18 mouse cellular contexts compared by ENCODE assay signal in genomic region chr8:3420105-3420706, GRCm38 (mm10). TPM values are rescaled to one million over a fixed set of nuclear protein-coding genes. Genes with fewer than 3 reads are reported as not detected.
DNase-seq lines count a peak whose midpoint lies in the region; ATAC-seq and TF ChIP-seq lines count a peak whose summit lies in the region.
"Had no signal": no experiment of that assay in that cellular context is flagged by ENCODE, and none has a peak within 500 bp of the region (broad histone marks: within the 10 kb centered on the region; RNA-seq: fewer than 3 reads in every experiment).

No protein-coding gene starts in this region.

- no peak for TF ChIP-seq POLR2A in thymus, adult 2 months (IDR thresholded peaks at IDR 0.05; ENCODE audit: control insufficient read depth, extremely low read depth, insufficient read depth, low read length, poor library complexity)

- DNase-seq in embryo, embryonic 10 days (ENCODE audit: low spot score) = peak; percentile 23
- DNase-seq in embryo, embryonic 10.5 days (ENCODE audit: low spot score) = no peak
- peak; percentile 16 for DNase-seq in heart, postnatal 0 days (ENCODE audit: low spot score)
- no peak for DNase-seq in heart, postnatal 4 days
- DNase-seq in ovary, adult 18-20 months (ENCODE audit: low spot score) = peak; percentile 24
- no peak for DNase-seq in ovary, postnatal 10 days (ENCODE audit: low spot score)
- no peak for DNase-seq in thymus, adult 2 months
- DNase-seq: gastrocnemius, postnatal 10 days; layer of hippocampus, postnatal 36 days; lung, postnatal 14 days; right cerebral cortex, postnatal 14 days had no signal

- no peak for TF ChIP-seq EP300 in heart, postnatal 0 days (IDR thresholded peaks at IDR 0.05; ENCODE audit: low read depth)

- 56% methylated on average over 10 of the region's 10 CpGs for WGBS in heart, postnatal 0 days
- WGBS in neural tube, embryonic 15.5 days = 66% methylated on average over 10 of the region's 10 CpGs
- WGBS in thymus, adult 2 months = 92% methylated on average over 10 of the region's 10 CpGs

- H3K4me3 ChIP-seq in heart, postnatal 0 days (ENCODE audit: low read depth, low read length) = no peak overlapping the region
- H3K4me3 ChIP-seq in neural tube, embryonic 15.5 days (replicated peaks) = no peak overlapping the region
- H3K4me3 ChIP-seq in thymus, adult 2 months (ENCODE audit: control insufficient read depth, insufficient read depth, low read length) = no peak overlapping the region
- H3K4me3 ChIP-seq: heart, embryonic 12.5 days had no signal

- peak overlapping the region; percentile 26 for H3K27ac ChIP-seq in heart, postnatal 0 days (ENCODE audit: low read depth)
- H3K27ac ChIP-seq in neural tube, embryonic 15.5 days (replicated peaks) = no peak overlapping the region
- H3K27ac ChIP-seq in thymus, adult 2 months (ENCODE audit: control insufficient read depth, insufficient read depth, low read length) = no peak overlapping the region

- H3K4me2 ChIP-seq in heart, postnatal 0 days (ENCODE audit: low read depth, low read length) = no peak overlapping the region
- H3K4me2 ChIP-seq in neural tube, embryonic 15.5 days = no peak overlapping the region
- H3K4me2 ChIP-seq: heart, embryonic 12.5 days had no signal

- H3K4me1 ChIP-seq in heart, postnatal 0 days (ENCODE audit: control insufficient read depth, insufficient read depth) = peaks cover 38% of the 10 kb centered on the region
- H3K4me1 ChIP-seq in neural tube, embryonic 15.5 days = peaks cover 26% of the 10 kb centered on the region
- H3K4me1 ChIP-seq in thymus, adult 2 months (replicated peaks; ENCODE audit: control insufficient read depth, insufficient read depth, low read length) = no peaks in the 10 kb centered on the region

- no peaks in the 10 kb centered on the region for H3K36me3 ChIP-seq in heart, postnatal 0 days (replicated peaks; ENCODE audit: control insufficient read depth, insufficient read depth, low read length)
- H3K36me3 ChIP-seq in neural tube, embryonic 15.5 days = no peaks in the 10 kb centered on the region
- H3K36me3 ChIP-seq in thymus, adult 2 months (ENCODE audit: control insufficient read depth, insufficient read depth, low read length) = peaks cover 50% of the 10 kb centered on the region; the same call in 1 of the 2 replicates
- H3K36me3 ChIP-seq: heart, embryonic 12.5 days had no signal

- no peaks in the 10 kb centered on the region for H3K9me3 ChIP-seq in heart, postnatal 0 days (replicated peaks; ENCODE audit: control insufficient read depth, low read length)
- no peaks in the 10 kb centered on the region for H3K9me3 ChIP-seq in neural tube, embryonic 15.5 days (replicated peaks)
- H3K9me3 ChIP-seq: heart, embryonic 12.5 days had no signal

- H3K27me3 ChIP-seq in heart, postnatal 0 days (ENCODE audit: control insufficient read depth, insufficient read depth, low read length) = no peaks in the 10 kb centered on the region
- no peaks in the 10 kb centered on the region for H3K27me3 ChIP-seq in neural tube, embryonic 15.5 days (replicated peaks)
- H3K27me3 ChIP-seq in thymus, adult 2 months (ENCODE audit: control insufficient read depth, insufficient read depth, low read length) = no peaks in the 10 kb centered on the region
- H3K27me3 ChIP-seq: CH12.LX; heart, embryonic 12.5 days had no signal

- peak; percentile 47 for ATAC-seq in heart, postnatal 0 days (ENCODE audit: insufficient read depth, low read depth)
- 0 out of 2 replicates have a peak, but pooled peaks have one; percentile 33 for ATAC-seq in neural tube, embryonic 15.5 days (ENCODE audit: low FRiP score)
- ATAC-seq: forebrain, embryonic 16.5 days; hindbrain, embryonic 16.5 days had no signal

- H3K9ac ChIP-seq in heart, postnatal 0 days (replicated peaks; ENCODE audit: low read depth, low read length) = no peak overlapping the region
- no peak overlapping the region for H3K9ac ChIP-seq in neural tube, embryonic 15.5 days (replicated peaks)
- H3K9ac ChIP-seq: heart, embryonic 12.5 days had no signal

- TF ChIP-seq CTCF in heart, postnatal 0 days (IDR thresholded peaks at IDR 0.05; ENCODE audit: low read depth) = no peak
- TF ChIP-seq CTCF in thymus, adult 2 months (IDR thresholded peaks at IDR 0.05; ENCODE audit: borderline replicate concordance, control insufficient read depth, extremely low read depth, insufficient read depth, low read length, poor library complexity) = no peak

RNA-seq across cellular contexts. Expression of gene Arhgef18, which starts 27.4 kb away (rescaled TPM):
- 12.6 and 28.8 TPM in 2 replicates for total RNA-seq in heart, postnatal 0 days (2014; rRNA removed; ENCODE audit: low replicate concordance)
- 2.8 and 3.4 TPM in 2 replicates for polyA plus RNA-seq in heart, postnatal 0 days (2015; fragmentation: Nextera tagmentation; extraction: Ambion mirVana)
- total RNA-seq in heart, postnatal 4 days (2021) = 10 to 100 TPM; 17.3 to 19.8 TPM
- polyA plus RNA-seq in neural tube, embryonic 15.5 days (2015; fragmentation: Nextera tagmentation; extraction: Ambion mirVana) = 8.1 and 9.5 TPM in 2 replicates
- 120 and 122 TPM in 2 replicates for polyA plus RNA-seq in thymus, adult 2 months (2012; rRNA removed)

RNA-seq across cellular contexts. Expression of gene Pex11g, which starts 47.3 kb away (rescaled TPM):
- 8.9 and 14.1 TPM in 2 replicates for total RNA-seq in heart, postnatal 0 days (2014; rRNA removed; ENCODE audit: low replicate concordance)
- polyA plus RNA-seq in heart, postnatal 0 days (2015; fragmentation: Nextera tagmentation; extraction: Ambion mirVana) = 6.8 and 7.3 TPM in 2 replicates
- total RNA-seq in heart, postnatal 4 days (2021) = 1 to 10 TPM; 4.1 to 4.5 TPM
- polyA plus RNA-seq in neural tube, embryonic 15.5 days (2015; fragmentation: Nextera tagmentation; extraction: Ambion mirVana) = 4.0 and 5.7 TPM in 2 replicates
- 3.1 TPM in 2 replicates for polyA plus RNA-seq in thymus, adult 2 months (2012; rRNA removed)

RNA-seq across cellular contexts. Expression of gene Tex45, which starts 50.5 kb away (rescaled TPM):
- not detected in 2 replicates for total RNA-seq in heart, postnatal 0 days (2014; rRNA removed; ENCODE audit: low replicate concordance)
- not detected in 2 replicates for polyA plus RNA-seq in heart, postnatal 0 days (2015; fragmentation: Nextera tagmentation; extraction: Ambion mirVana)
- total RNA-seq in heart, postnatal 4 days (2021) = under 1 TPM in 1 of 2 experiments, not detected in 1; 0.32 TPM
- polyA plus RNA-seq in neural tube, embryonic 15.5 days (2015; fragmentation: Nextera tagmentation; extraction: Ambion mirVana) = 0.50 and 0.61 TPM in 2 replicates
- 0.20 TPM in 1 of 2 replicates, not detected in the other for polyA plus RNA-seq in thymus, adult 2 months (2012; rRNA removed)
- total RNA-seq: CH12.LX; megakaryocyte-erythroid progenitor cell, adult 5-6 weeks had no signal
- polyA plus RNA-seq: heart, embryonic 12.5 days; liver, embryonic 16.5 days had no signal

Comparison
In these comparisons a context has a peak if more than half of its experiments do, and no peak if none do; other contexts are left out.
1. DNase-seq: peak in embryo, embryonic 10 days (single experiment), heart, postnatal 0 days (single experiment) and ovary, adult 18-20 months (single experiment); none in embryo, embryonic 10.5 days (single experiment), heart, postnatal 4 days (single experiment), ovary, postnatal 10 days (single experiment) and thymus, adult 2 months (single experiment).
2. RNA of gene Arhgef18, which starts 27.4 kb away (polyA plus RNA-seq): 120 to 122 TPM in thymus, adult 2 months; 8.1 to 9.5 TPM in neural tube, embryonic 15.5 days and 2.8 to 3.4 TPM in heart, postnatal 0 days; every median in the first group is over 10 times any median in the second.